9 mouse cellular contexts compared by ENCODE assay signal in genomic region chr2:168762411-168762815, GRCm38 (mm10). TPM values are rescaled to one million over a fixed set of nuclear protein-coding genes. Genes with fewer than 3 reads are reported as not detected.
DNase-seq lines count a peak whose midpoint lies in the region; ATAC-seq lines count a peak whose summit lies in the region.
"Had no signal": no experiment of that assay in that cellular context is flagged by ENCODE, and none has a peak within 500 bp of the region (broad histone marks: within the 10 kb centered on the region; RNA-seq: fewer than 3 reads in every experiment).

No protein-coding gene starts in this region.

- no peak overlapping the region for H3K9ac ChIP-seq in heart, embryonic 11.5 days (ENCODE audit: low read depth, low read length)
- H3K9ac ChIP-seq in hindbrain, embryonic 14.5 days, result peak overlapping the region; percentile 51
- peak overlapping the region; percentile 35; the same call in 1 of the 2 replicates for H3K9ac ChIP-seq in midbrain, embryonic 16.5 days (ENCODE audit: low read depth, low read length)
- H3K9ac ChIP-seq: liver, embryonic 15.5 days had no signal

- 9% methylated on average over 12 of the region's 12 CpGs for WGBS in heart, embryonic 11.5 days (ENCODE audit: insufficient replicate concordance)
- 2% methylated on average over 12 of the region's 12 CpGs for WGBS in hindbrain, embryonic 14.5 days
- 3% methylated on average over 12 of the region's 12 CpGs for WGBS in midbrain, embryonic 16.5 days

- peaks cover 4% of the 10 kb centered on the region for H3K4me1 ChIP-seq in heart, embryonic 11.5 days (ENCODE audit: control insufficient read depth, insufficient read depth, low read length)
- peaks cover 24% of the 10 kb centered on the region for H3K4me1 ChIP-seq in hindbrain, embryonic 14.5 days (replicated peaks; ENCODE audit: control insufficient read depth, insufficient read depth, low read length)
- H3K4me1 ChIP-seq in midbrain, embryonic 16.5 days (ENCODE audit: control insufficient read depth, insufficient read depth, low read length), result peaks cover 37% of the 10 kb centered on the region

- peak overlapping the region; percentile 41 for H3K4me2 ChIP-seq in heart, embryonic 11.5 days
- peak overlapping the region; percentile 44 for H3K4me2 ChIP-seq in hindbrain, embryonic 14.5 days (replicated peaks)
- H3K4me2 ChIP-seq in midbrain, embryonic 16.5 days (ENCODE audit: low read length), result peak overlapping the region; percentile 42
- H3K4me2 ChIP-seq: liver, embryonic 15.5 days had no signal

- no peaks in the 10 kb centered on the region for H3K36me3 ChIP-seq in heart, embryonic 11.5 days (ENCODE audit: control insufficient read depth, insufficient read depth, low read length)
- H3K36me3 ChIP-seq in hindbrain, embryonic 14.5 days (replicated peaks; ENCODE audit: control insufficient read depth, insufficient read depth), result no peaks in the 10 kb centered on the region
- no peaks in the 10 kb centered on the region for H3K36me3 ChIP-seq in midbrain, embryonic 16.5 days (ENCODE audit: control insufficient read depth, insufficient read depth, low read length)
- H3K36me3 ChIP-seq: liver, embryonic 15.5 days had no signal

- DNase-seq in heart, postnatal 10 days, result no peak
- peak; percentile 56 for DNase-seq in embryo, embryonic 10.5 days (ENCODE audit: low spot score)
- no peak for DNase-seq in hindbrain, embryonic 14.5 days (ENCODE audit: low spot score)
- DNase-seq in gastrocnemius, adult 8-10 months (ENCODE audit: low spot score in 2 of 2), result no peak
- no peak for DNase-seq in spleen, adult 12 weeks (ENCODE audit: low spot score)

- 0 out of 2 replicates have a peak overlapping the region, but pooled peaks have one; percentile 6 for H3K4me3 ChIP-seq in heart, embryonic 11.5 days (ENCODE audit: low read depth, low read length)
- H3K4me3 ChIP-seq in hindbrain, embryonic 14.5 days (replicated peaks; ENCODE audit: low read length), result peak overlapping the region; percentile 16
- peak overlapping the region; percentile 15; the same call in 1 of the 2 replicates for H3K4me3 ChIP-seq in midbrain, embryonic 16.5 days (ENCODE audit: low read depth, low read length)
- H3K4me3 ChIP-seq: liver, embryonic 15.5 days had no signal

- ATAC-seq in heart, embryonic 11.5 days (replicated peaks; ENCODE audit: insufficient number of reproducible peaks, low FRiP score, low TSS enrichment), result no peak
- ATAC-seq in hindbrain, embryonic 14.5 days (ENCODE audit: low FRiP score), result no peak
- no peak for ATAC-seq in midbrain, embryonic 16.5 days
- ATAC-seq in megakaryocyte, adult 5-6 weeks (ENCODE audit: poor library complexity, severe bottlenecking), result no peak

- H3K27ac ChIP-seq in heart, embryonic 11.5 days (ENCODE audit: low read depth, low read length), result no peak overlapping the region
- peak overlapping the region; percentile 47; the same call in 1 of the 2 replicates for H3K27ac ChIP-seq in hindbrain, embryonic 14.5 days
- no peak overlapping the region for H3K27ac ChIP-seq in midbrain, embryonic 16.5 days (ENCODE audit: low read length)
- H3K27ac ChIP-seq: liver, embryonic 15.5 days had no signal

- intact Hi-C loops in heart, postnatal 10 days (cut with DNase I), result loop anchor here (10.0 kb wide), 1 partner anchor 112 kb away; no protein-coding TSS in a partner anchor

- no peaks in the 10 kb centered on the region for H3K9me3 ChIP-seq in heart, embryonic 11.5 days (replicated peaks; ENCODE audit: control insufficient read depth, low read length)
- no peaks in the 10 kb centered on the region for H3K9me3 ChIP-seq in hindbrain, embryonic 14.5 days (ENCODE audit: control insufficient read depth, low read length)
- H3K9me3 ChIP-seq in midbrain, embryonic 16.5 days (replicated peaks; ENCODE audit: control insufficient read depth, low read length, poor library complexity, severe bottlenecking), result no peaks in the 10 kb centered on the region
- H3K9me3 ChIP-seq: liver, embryonic 15.5 days had no signal

- H3K27me3 ChIP-seq in heart, embryonic 11.5 days (ENCODE audit: control insufficient read depth, insufficient read depth, low read length), result peaks cover 18% of the 10 kb centered on the region
- H3K27me3 ChIP-seq in hindbrain, embryonic 14.5 days (ENCODE audit: control insufficient read depth, insufficient read depth, low read length), result peaks cover 32% of the 10 kb centered on the region
- H3K27me3 ChIP-seq in midbrain, embryonic 16.5 days (ENCODE audit: control insufficient read depth, insufficient read depth, low read depth, low read length), result 0 out of 2 replicates have a peak, but pooled peaks cover 2% of the 10 kb centered on the region

RNA-seq across cellular contexts. Expression of gene Sall4, which starts 5.3 kb away (rescaled TPM):
- polyA plus RNA-seq in heart, embryonic 11.5 days (2014; fragmentation: Nextera tagmentation; extraction: Ambion mirVana), result 4.3 and 5.9 TPM in 2 replicates
- 1 to 10 TPM; 1.7 to 2.3 TPM for total RNA-seq in heart, postnatal 10 days (2021)
- polyA plus RNA-seq in hindbrain, embryonic 14.5 days (2014; fragmentation: Nextera tagmentation; extraction: Ambion mirVana), result 0.37 and 1.7 TPM in 2 replicates
- 0.84 and 1.9 TPM in 2 replicates for polyA plus RNA-seq in midbrain, embryonic 16.5 days (2015; fragmentation: Nextera tagmentation; extraction: Ambion mirVana)
- total RNA-seq in gastrocnemius, adult 8-10 months (2022), result 1 to 10 TPM; 1.3 to 5.7 (median 2.6) TPM
- not detected in 2 replicates for total RNA-seq in megakaryocyte, adult 5-6 weeks (2015)
- not detected in 2 replicates for total RNA-seq in megakaryocyte, adult 5-6 weeks (2017)

RNA-seq across cellular contexts. Expression of gene Atp9a, which starts 20.2 kb away (rescaled TPM):
- 7.5 and 9.4 TPM in 2 replicates for polyA plus RNA-seq in heart, embryonic 11.5 days (2014; fragmentation: Nextera tagmentation; extraction: Ambion mirVana)
- 10 to 100 TPM; 64.0 TPM for total RNA-seq in heart, postnatal 10 days (2021)
- polyA plus RNA-seq in hindbrain, embryonic 14.5 days (2014; fragmentation: Nextera tagmentation; extraction: Ambion mirVana), result 77.1 and 82.0 TPM in 2 replicates
- 88.4 and 97.1 TPM in 2 replicates for polyA plus RNA-seq in midbrain, embryonic 16.5 days (2015; fragmentation: Nextera tagmentation; extraction: Ambion mirVana)
- 10 to 100 TPM; 23.0 to 28.0 (median 26.2) TPM for total RNA-seq in gastrocnemius, adult 8-10 months (2022)
- total RNA-seq in megakaryocyte, adult 5-6 weeks (2015), result 0.04 and 0.14 TPM in 2 replicates
- total RNA-seq in megakaryocyte, adult 5-6 weeks (2017), result 0.16 and 0.18 TPM in 2 replicates

Comparison
In these comparisons a context has a peak if more than half of its experiments do, and no peak if none do; other contexts are left out.
1. RNA of gene Atp9a, which starts 20.2 kb away (total RNA-seq): 64.0 TPM in heart, postnatal 10 days and 23.0 to 28.0 TPM in gastrocnemius, adult 8-10 months; 0.04 to 0.18 TPM in megakaryocyte, adult 5-6 weeks; every median in the first group is over 10 times any median in the second.
2. Peak in every context shown above with its lines, with median percentiles within 50 percentile points of each other: H3K4me2 ChIP-seq and H3K4me3 ChIP-seq.